Mouse (Mus musculus) bone marrow, adult 2 months (tissue): ENCODE results near the gene Nufip2.

ENCODE experiments used
- CTCF ChIP-seq: fragments of 200-500 bp; IDR thresholded peaks from 2 replicates; pipeline ENCODE4 v1.5.1; 2011; ENCODE audit warnings: low read length, control low read depth; ENCODE audit not compliant: control insufficient read depth, insufficient read depth
- POLR2A ChIP-seq: fragments of 200-500 bp; IDR thresholded peaks from 2 replicates; pipeline ENCODE4 v1.6.1; 2011; ENCODE audit warnings: low read depth, mild to moderate bottlenecking, control low read depth, low read length, borderline replicate concordance; ENCODE audit not compliant: control insufficient read depth

- TF ChIP-seq POLR2A: no peak
- TF ChIP-seq CTCF: no peak
These were observed 22.3 kb upstream of the Nufip2 start for GRCm38 (mm10) chr11:77663639-77664038.
